Mouse (Mus musculus) MEL (cell line): Measurements from ENCODE around the gene Resp18. TPM values are rescaled to one million over a fixed set of nuclear protein-coding genes. Genes with fewer than 3 reads are reported as not detected.

ENCODE experiments used
- DNase-seq: peaks from one replicate; pipeline ENCODE4 v3.0.0; 2011; ENCODE audit warnings: low read depth, low spot score
- H3K27ac ChIP-seq: 2 replicates; pipeline ENCODE4 v1.5.1; 2012; ENCODE audit warnings: low read depth, mild to moderate bottlenecking, control low read depth, low read length, moderate library complexity; ENCODE audit not compliant: control insufficient read depth
- H3K27me3 ChIP-seq, 2 experiments: fragments of 150-350 bp in 1 of 2; sonication (generic) in 1 of 2; 2 replicates each; pipeline ENCODE4 v1.6.1; 2012; ENCODE audit warnings: low read length in 2 of 2, mild to moderate bottlenecking in 2 of 2, improper control_type of control experiment in 1 of 2, moderate library complexity in 1 of 2; ENCODE audit not compliant: insufficient read depth in 2 of 2, control insufficient read depth in 1 of 2
- H3K36me3 ChIP-seq, 2 experiments: 2 replicates each; pipeline ENCODE4 v1.6.1; 2012 to 2014; ENCODE audit warnings: low read length in 2 of 2, improper control_type of control experiment in 1 of 2, inconsistent platforms in 1 of 2, mild to moderate bottlenecking in 1 of 2; ENCODE audit not compliant: insufficient read depth in 2 of 2, control insufficient read depth in 1 of 2
- H3K4me1 ChIP-seq, 2 experiments: fragments of 150-350 bp in 1 of 2; sonication (generic) in 1 of 2; 2 replicates each; pipeline ENCODE4 v1.6.1; 2012; ENCODE audit warnings: low read length in 2 of 2, improper control_type of control experiment in 1 of 2, mild to moderate bottlenecking in 1 of 2; ENCODE audit not compliant: insufficient read depth in 2 of 2, control insufficient read depth in 1 of 2
- H3K4me3 ChIP-seq, 2 experiments: fragments of 150-350 bp in 1 of 2; sonication (generic) in 1 of 2; 2 replicates each; pipeline ENCODE4 v1.5.1; 2012; ENCODE audit warnings: low read depth in 2 of 2, low read length in 2 of 2, mild to moderate bottlenecking in 2 of 2, moderate library complexity in 2 of 2, control low read depth in 1 of 2, improper control_type of control experiment in 1 of 2; ENCODE audit not compliant: control insufficient read depth in 1 of 2, insufficient read depth in 1 of 2
- H3K79me2 ChIP-seq: 2 replicates; pipeline ENCODE4 v1.6.1; 2012; ENCODE audit warnings: mild to moderate bottlenecking, low read length, moderate library complexity; ENCODE audit not compliant: control insufficient read depth, poor library complexity, insufficient read depth
- H3K9ac ChIP-seq: 2 replicates; pipeline ENCODE4 v1.6.1; 2012; ENCODE audit warnings: low read depth, mild to moderate bottlenecking, control low read depth, low read length, moderate library complexity; ENCODE audit not compliant: control insufficient read depth, poor library complexity, severe bottlenecking
- H3K9me3 ChIP-seq: fragments of 150-350 bp; sonication (generic); replicated peaks from 2 replicates; pipeline ENCODE4 v1.6.1; 2012; ENCODE audit warnings: mild to moderate bottlenecking, low read length, improper control_type of control experiment, moderate library complexity; ENCODE audit not compliant: insufficient read depth
- BHLHE40 ChIP-seq: IDR thresholded peaks from 2 replicates; pipeline ENCODE4 v1.6.1; 2012; ENCODE audit warnings: low read depth, mild to moderate bottlenecking, inconsistent platforms, low read length, improper control_type of control experiment, borderline replicate concordance
- CHD2 ChIP-seq: IDR thresholded peaks from 2 replicates; pipeline ENCODE4 v1.6.1; 2011; ENCODE audit warnings: low read length, improper control_type of control experiment
- CTCF ChIP-seq, 3 experiments: IDR thresholded peaks in 2 of 3; conservative IDR thresholded peaks in 1 of 3; 2 replicates each; pipeline ENCODE4 v1.5.1; 2011 to 2012; ENCODE audit warnings: low read length in 3 of 3, low read depth in 2 of 3, mild to moderate bottlenecking in 2 of 3, improper control_type of control experiment in 1 of 3, inconsistent platforms in 1 of 3, mixed read lengths in 1 of 3, moderate library complexity in 1 of 3; ENCODE audit not compliant: control insufficient read depth in 1 of 3, insufficient read depth in 1 of 3, poor library complexity in 1 of 3, severe bottlenecking in 1 of 3
- E2F4 ChIP-seq: IDR thresholded peaks from 2 replicates; pipeline ENCODE4 v1.6.1; 2011; ENCODE audit warnings: low read depth, low read length, improper control_type of control experiment, borderline replicate concordance
- ELF1 ChIP-seq: IDR thresholded peaks from 2 replicates; pipeline ENCODE4 v1.6.1; 2014; ENCODE audit warnings: low read depth, mild to moderate bottlenecking, inconsistent platforms, low read length, improper control_type of control experiment, moderate library complexity
- EP300 ChIP-seq, 2 experiments: IDR thresholded peaks; 2 replicates each; pipeline ENCODE4 v1.6.1; 2011; ENCODE audit warnings: improper control_type of control experiment in 2 of 2, low read length in 2 of 2, low read depth in 1 of 2, mild to moderate bottlenecking in 1 of 2
- ETS1 ChIP-seq: IDR thresholded peaks from 2 replicates; pipeline ENCODE4 v1.6.1; 2012; ENCODE audit warnings: low read depth, mild to moderate bottlenecking, inconsistent platforms, low read length, improper control_type of control experiment, moderate library complexity
- GATA1 ChIP-seq: IDR thresholded peaks from 2 replicates; pipeline ENCODE4 v1.6.1; 2011; ENCODE audit warnings: low read depth, low read length, improper control_type of control experiment
- HCFC1 ChIP-seq: IDR thresholded peaks from 2 replicates; pipeline ENCODE4 v1.6.1; 2012; ENCODE audit warnings: low read depth, mild to moderate bottlenecking, inconsistent platforms, low read length, improper control_type of control experiment, moderate library complexity
- JUND ChIP-seq: IDR thresholded peaks from 2 replicates; pipeline ENCODE4 v1.6.1; 2011; ENCODE audit warnings: low read depth, mild to moderate bottlenecking, improper control_type of control experiment, low read length
- MAFK ChIP-seq: IDR thresholded peaks from 2 replicates; pipeline ENCODE4 v1.6.1; 2011; ENCODE audit warnings: low read depth, mild to moderate bottlenecking, low read length, improper control_type of control experiment, borderline replicate concordance
- MAX ChIP-seq: IDR thresholded peaks from 2 replicates; pipeline ENCODE4 v1.6.1; 2011; ENCODE audit warnings: low read length, improper control_type of control experiment
- MAZ ChIP-seq: IDR thresholded peaks from 2 replicates; pipeline ENCODE4 v1.6.1; 2012; ENCODE audit warnings: low read depth, mild to moderate bottlenecking, inconsistent platforms, low read length, improper control_type of control experiment
- MYC ChIP-seq: IDR thresholded peaks from 2 replicates; pipeline ENCODE4 v1.6.1; 2011; ENCODE audit warnings: low read depth, mild to moderate bottlenecking, low read length, improper control_type of control experiment, moderate library complexity
- NELFE ChIP-seq: IDR thresholded peaks from 2 replicates; pipeline ENCODE4 v1.6.1; 2011; ENCODE audit warnings: low read depth, low read length, improper control_type of control experiment
- NRF1 ChIP-seq: IDR thresholded peaks from 2 replicates; pipeline ENCODE4 v1.6.1; 2014; ENCODE audit warnings: low read depth, mild to moderate bottlenecking, inconsistent platforms, low read length, improper control_type of control experiment, moderate library complexity; ENCODE audit not compliant: poor library complexity, insufficient read depth, severe bottlenecking
- POLR2A ChIP-seq, 2 experiments: IDR thresholded peaks; 2 replicates each; pipeline ENCODE4 v1.6.1; 2011 to 2012; ENCODE audit warnings: low read length in 2 of 2, mild to moderate bottlenecking in 2 of 2, control low read depth in 1 of 2, improper control_type of control experiment in 1 of 2, low read depth in 1 of 2, moderate library complexity in 1 of 2; ENCODE audit not compliant: control insufficient read depth in 1 of 2, insufficient read depth in 1 of 2, poor library complexity in 1 of 2
- RCOR1 ChIP-seq: IDR thresholded peaks from 2 replicates; pipeline ENCODE4 v1.6.1; 2012; ENCODE audit warnings: low read depth, mild to moderate bottlenecking, inconsistent platforms, low read length, improper control_type of control experiment
- SIN3A ChIP-seq: IDR thresholded peaks from 2 replicates; pipeline ENCODE4 v1.6.1; 2012; ENCODE audit warnings: low read length, improper control_type of control experiment, inconsistent platforms
- SMC3 ChIP-seq: IDR thresholded peaks from 2 replicates; pipeline ENCODE4 v1.6.1; 2011; ENCODE audit warnings: low read depth, low read length, improper control_type of control experiment
- TAL1 ChIP-seq: IDR thresholded peaks from 2 replicates; pipeline ENCODE4 v1.6.1; 2012; ENCODE audit warnings: mild to moderate bottlenecking, inconsistent platforms, low read length, moderate library complexity, mixed read lengths
- TBP ChIP-seq: IDR thresholded peaks from 2 replicates; pipeline ENCODE4 v1.8.0; 2011; ENCODE audit warnings: low read depth, low read length, improper control_type of control experiment
- UBTF ChIP-seq: IDR thresholded peaks from 2 replicates; pipeline ENCODE4 v1.6.1; 2012; ENCODE audit warnings: low read depth, mild to moderate bottlenecking, inconsistent platforms, low read length, improper control_type of control experiment, moderate library complexity, borderline replicate concordance; ENCODE audit not compliant: insufficient read depth
- USF1 ChIP-seq: IDR thresholded peaks from 2 replicates; pipeline ENCODE4 v1.6.1; 2014; ENCODE audit warnings: low read depth, mild to moderate bottlenecking, inconsistent platforms, low read length, improper control_type of control experiment, moderate library complexity
- ZC3H11A ChIP-seq: IDR thresholded peaks from 2 replicates; pipeline ENCODE4 v1.6.1; 2012; ENCODE audit warnings: low read depth, mild to moderate bottlenecking, inconsistent platforms, low read length, improper control_type of control experiment
- ZKSCAN1 ChIP-seq: IDR thresholded peaks from 2 replicates; pipeline ENCODE4 v1.6.1; 2012; ENCODE audit warnings: low read depth, mild to moderate bottlenecking, inconsistent platforms, low read length, improper control_type of control experiment, moderate library complexity
- ZNF384 ChIP-seq: IDR thresholded peaks from 2 replicates; pipeline ENCODE4 v1.6.1; 2012; ENCODE audit warnings: low read depth, mild to moderate bottlenecking, inconsistent platforms, low read length, improper control_type of control experiment
- polyA plus RNA-seq, 2 experiments: library from polyadenylated mRNA; stranded (reverse) in 1 of 2; unstranded in 1 of 2; fragments of >175 nt in 1 of 2; fragments of >200 nt in 1 of 2; gene quantifications; 2 replicates each; pipeline versions ENCODE4 v1.2.1 to v1.2.4; 2012; ENCODE audit warnings: low replicate concordance in 2 of 2, low read depth in 1 of 2; ENCODE audit not compliant: insufficient read length in 2 of 2, insufficient read depth in 1 of 2, missing spikeins in 1 of 2
- total RNA-seq: library from RNA; depleted of rRNA; stranded (reverse); fragments of 300-350 nt; gene quantifications from 2 replicates; pipeline ENCODE4 v1.2.3, GENCODE M21; 2012

The Resp18 gene
- total and polyA plus RNA-seq, 3 experiments = not detected

- Histone ChIP-seq H3K4me1 (no peaks in the 10 kb centered on the region), H3K9me3 (no peaks in the 10 kb centered on the region), H3K4me3 (no peak overlapping the region), H3K36me3 (no peaks in the 10 kb centered on the region), H3K9ac (no peak overlapping the region), H3K27ac (no peak overlapping the region), H3K27me3 (no peaks in the 10 kb centered on the region), H3K79me2 (no peaks in the 10 kb centered on the region)
- TF ChIP-seq SIN3A (no peak), JUND (no peak)
- DNase-seq = no peak
Observed at GRCm38 (mm10) chr1:75244175-75244826, 33.9 kb downstream of the Resp18 start.

- H3K36me3 ChIP-seq = no peaks in the 10 kb centered on the region
- no peak for DNase-seq
- H3K4me1 ChIP-seq = no peaks in the 10 kb centered on the region
- H3K79me2 ChIP-seq = no peaks in the 10 kb centered on the region
- H3K4me3 ChIP-seq = no peak overlapping the region
- no peak overlapping the region for H3K27ac ChIP-seq
- no peak overlapping the region for H3K9ac ChIP-seq
- H3K9me3 ChIP-seq = no peaks in the 10 kb centered on the region
- no peaks in the 10 kb centered on the region for H3K27me3 ChIP-seq
- no peak for TF ChIP-seq ZNF384
- TF ChIP-seq MAX = no peak
- TF ChIP-seq SMC3 = no peak
- no peak for TF ChIP-seq EP300 (IDR thresholded peaks at IDR 0.05; ENCODE audit: low read depth in 1 of 2, low read length in 2 of 2)
- no peak for TF ChIP-seq GATA1
- TF ChIP-seq UBTF = no peak
- TF ChIP-seq RCOR1 = no peak
- no peak for TF ChIP-seq ETS1
- no peak for TF ChIP-seq MAFK
- TF ChIP-seq TBP = no peak
- no peak for TF ChIP-seq HCFC1
- no peak for TF ChIP-seq CHD2
- no peak for TF ChIP-seq SIN3A
- no peak for TF ChIP-seq NRF1
Observed at GRCm38 (mm10) chr1:75243411-75243810, 34.8 kb downstream of the Resp18 start.

GRCm38 (mm10) chr1:75239591-75239990, 38.6 kb downstream of the Resp18 start:
- Histone ChIP-seq H3K9me3 (no peaks in the 10 kb centered on the region), H3K27ac (no peak overlapping the region), H3K79me2 (no peaks in the 10 kb centered on the region; the same call in 1 of the 2 replicates), H3K27me3 (no peaks in the 10 kb centered on the region), H3K4me1 (peaks cover 8% of the 10 kb centered on the region in 2 experiments), H3K9ac (no peak overlapping the region), H3K36me3 (peaks cover 0 to 10% of the 10 kb centered on the region in 2 experiments; a peak in 2 of 4 replicates), H3K4me3 (no peak overlapping the region)
- DNase-seq = no peak
- TF ChIP-seq ZC3H11A = no peak
- no peak for TF ChIP-seq UBTF
- no peak for TF ChIP-seq POLR2A (IDR thresholded peaks at IDR 0.05; ENCODE audit: control insufficient read depth in 1 of 2, insufficient read depth in 1 of 2, low read depth in 1 of 2, low read length in 2 of 2, poor library complexity in 1 of 2)
- no peak for TF ChIP-seq NELFE
- TF ChIP-seq JUND = no peak
- TF ChIP-seq ZKSCAN1 = no peak
- TF ChIP-seq MYC = no peak
- TF ChIP-seq USF1 = no peak
- no peak for TF ChIP-seq BHLHE40
- no peak for TF ChIP-seq CTCF (IDR thresholded peaks at IDR 0.05 in 2 of 3, conservative IDR thresholded peaks at IDR 0.05 in 1 of 3; ENCODE audit: control insufficient read depth in 1 of 3, insufficient read depth in 1 of 3, low read depth in 2 of 3, low read length in 3 of 3, poor library complexity in 1 of 3, severe bottlenecking in 1 of 3)
- no peak for TF ChIP-seq CHD2
- no peak for TF ChIP-seq MAZ
- no peak for TF ChIP-seq E2F4
- TF ChIP-seq TAL1 = no peak
- TF ChIP-seq ELF1 = no peak
- no peak for TF ChIP-seq SIN3A
